Mouse (Mus musculus): Measurements from ENCODE around the gene Cog2. TPM values are rescaled to one million over a fixed set of nuclear protein-coding genes. Genes with fewer than 3 reads are reported as not detected.

Cog2 gene
- polyA plus RNA-seq, 1 experiment from 2014 or later: 20.6 TPM

DNA sequence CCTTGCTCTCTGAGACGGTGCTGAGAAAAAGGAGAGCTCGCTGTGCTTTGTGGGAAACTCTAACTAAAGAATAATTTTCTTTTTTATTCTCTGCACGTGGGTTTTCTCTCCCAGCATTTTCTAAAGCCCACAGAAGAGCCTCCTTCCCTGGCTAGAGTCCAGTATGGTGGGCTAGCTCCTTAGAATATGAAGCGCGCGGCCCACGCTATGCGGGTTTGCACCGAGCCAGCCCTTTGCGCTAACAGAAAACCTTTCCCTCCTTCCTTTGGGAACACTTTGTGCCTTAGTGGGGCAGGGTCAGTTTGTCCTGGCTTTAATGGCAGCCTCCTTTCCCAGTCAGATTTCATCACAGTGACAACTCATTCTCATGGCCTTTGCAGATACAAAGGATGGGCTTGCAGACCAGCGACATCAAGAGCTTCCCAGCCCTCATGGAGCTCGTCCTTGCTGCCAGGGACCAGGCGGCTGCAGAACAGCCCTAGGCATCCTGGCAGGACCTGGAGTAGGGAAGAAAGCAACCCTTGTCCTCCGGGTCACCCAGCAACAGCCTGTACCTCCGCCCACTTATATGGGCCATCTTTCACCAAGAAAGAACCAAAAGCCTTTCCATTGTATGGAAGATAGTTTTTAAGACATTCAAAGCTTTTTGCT, 30.6 kb downstream of the Cog2 start:
- TF ChIP-seq CTCF (IDR thresholded peaks at IDR 0.05; ENCODE audit: low read depth): no peak
- 93% methylated on average over 15 of the region's 15 CpGs for WGBS
- peaks cover 62% of the 10 kb centered on the region for H3K36me3 ChIP-seq (ENCODE audit: control insufficient read depth, insufficient read depth)

DNA sequence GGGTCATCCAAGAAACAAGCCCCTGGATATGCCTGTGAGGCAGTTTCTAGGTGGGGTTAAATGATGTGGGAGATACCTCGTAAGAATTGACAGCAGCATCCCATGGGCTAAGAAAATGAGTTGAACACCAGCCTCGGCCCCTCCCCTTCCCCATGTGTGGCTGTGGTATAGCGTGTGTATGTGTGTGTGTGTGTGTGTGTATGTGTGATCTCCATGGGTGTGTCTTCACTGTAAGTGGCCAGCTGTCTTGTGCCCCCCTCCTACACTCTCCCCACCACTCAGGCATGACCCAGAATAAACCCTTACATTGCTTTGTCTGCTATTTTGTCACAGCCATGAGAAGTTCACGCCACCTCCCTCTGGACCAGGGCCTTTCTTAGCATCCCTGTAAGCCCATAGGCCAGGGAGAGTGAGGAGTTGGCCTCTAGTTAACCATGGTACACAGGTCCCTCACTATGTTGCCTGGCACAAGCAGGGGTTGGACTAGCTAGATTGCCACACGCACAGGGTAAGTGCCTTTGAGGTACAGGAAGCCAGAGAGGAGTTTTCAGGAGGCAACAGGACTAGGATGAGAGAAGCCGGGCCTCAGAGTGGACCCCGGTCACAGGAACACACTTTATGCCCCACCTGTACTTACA, 34.7 kb downstream of the Cog2 start:
- no peak for TF ChIP-seq CTCF (IDR thresholded peaks at IDR 0.05; ENCODE audit: low read depth)
- H3K27ac ChIP-seq (ENCODE audit: low read depth, low read length): no peak overlapping the region
- peaks cover 25% of the 10 kb centered on the region for H3K36me3 ChIP-seq (ENCODE audit: control insufficient read depth, insufficient read depth)
- H3K4me2 ChIP-seq (replicated peaks; ENCODE audit: low read depth): no peak overlapping the region
- 91% methylated on average over 7 of the region's 7 CpGs for WGBS
- no peaks in the 10 kb centered on the region for H3K9me3 ChIP-seq (ENCODE audit: control insufficient read depth)
- no peaks in the 10 kb centered on the region for H3K27me3 ChIP-seq (replicated peaks; ENCODE audit: control insufficient read depth, insufficient read depth, low read length)
- H3K4me1 ChIP-seq (replicated peaks; ENCODE audit: control insufficient read depth, insufficient read depth, low read length): no peaks in the 10 kb centered on the region
- no peak overlapping the region for H3K4me3 ChIP-seq (ENCODE audit: low read depth, low read length)
- H3K9ac ChIP-seq (ENCODE audit: low read depth, low read length): no peak overlapping the region
- ATAC-seq: no peak

More for the DNA sequence above, 30.6 kb downstream of the Cog2 start:
- H3K9me3 ChIP-seq (ENCODE audit: control insufficient read depth): no peaks in the 10 kb centered on the region
- no peak overlapping the region for H3K27ac ChIP-seq (ENCODE audit: low read depth, low read length)
- no peaks in the 10 kb centered on the region for H3K27me3 ChIP-seq (replicated peaks; ENCODE audit: control insufficient read depth, insufficient read depth, low read length)
- H3K4me1 ChIP-seq (replicated peaks; ENCODE audit: control insufficient read depth, insufficient read depth, low read length): no peaks in the 10 kb centered on the region
- H3K4me3 ChIP-seq (ENCODE audit: low read depth, low read length): no peak overlapping the region
- no peak overlapping the region for H3K9ac ChIP-seq (ENCODE audit: low read depth, low read length)
- H3K4me2 ChIP-seq (replicated peaks; ENCODE audit: low read depth): no peak overlapping the region
- ATAC-seq: no peak

- Histone ChIP-seq H3K27me3 (replicated peaks; ENCODE audit: control insufficient read depth, insufficient read depth, low read length) (no peaks in the 10 kb centered on the region), H3K4me1 (replicated peaks; ENCODE audit: control insufficient read depth, insufficient read depth, low read length) (no peaks in the 10 kb centered on the region), H3K4me3 (ENCODE audit: low read depth, low read length) (no peak overlapping the region), H3K36me3 (ENCODE audit: control insufficient read depth, insufficient read depth) (peaks cover 16% of the 10 kb centered on the region), H3K9me3 (ENCODE audit: control insufficient read depth) (no peaks in the 10 kb centered on the region), H3K9ac (ENCODE audit: low read depth, low read length) (no peak overlapping the region), H3K4me2 (replicated peaks; ENCODE audit: low read depth) (no peak overlapping the region), H3K27ac (ENCODE audit: low read depth, low read length) (no peak overlapping the region)
- 72% methylated on average over 7 of the region's 7 CpGs for WGBS
- TF ChIP-seq CTCF (IDR thresholded peaks at IDR 0.05; ENCODE audit: low read depth): no peak
- ATAC-seq: no peak
Observed at GRCm38 (mm10) chr8:124556164-124556563, 35.6 kb downstream of the Cog2 start.

DNA sequence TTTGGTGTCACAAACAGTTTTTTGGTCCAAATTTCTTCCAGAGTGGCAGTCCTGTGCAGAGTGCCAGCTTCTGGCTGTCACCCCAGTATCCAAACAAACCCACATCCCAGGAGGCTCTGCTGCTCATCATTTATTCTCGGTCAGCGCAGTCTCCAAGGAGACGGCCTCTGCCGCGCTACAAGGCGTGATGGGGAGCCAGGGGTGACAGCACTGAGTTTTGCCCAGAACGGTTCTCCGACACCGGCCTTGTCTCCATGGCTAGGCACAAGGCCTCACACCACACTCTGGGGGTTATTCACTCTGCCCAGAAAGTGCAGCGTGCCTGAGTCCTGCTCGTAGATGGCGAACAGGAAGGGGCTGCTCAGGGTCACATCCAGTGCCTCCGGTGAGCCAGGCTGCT, 36.1 kb downstream of the Cog2 start:
- Histone ChIP-seq H3K27ac (ENCODE audit: low read depth, low read length) (no peak overlapping the region), H3K9ac (ENCODE audit: low read depth, low read length) (no peak overlapping the region), H3K9me3 (ENCODE audit: control insufficient read depth) (no peaks in the 10 kb centered on the region), H3K4me3 (ENCODE audit: low read depth, low read length) (no peak overlapping the region), H3K4me2 (replicated peaks; ENCODE audit: low read depth) (no peak overlapping the region), H3K27me3 (replicated peaks; ENCODE audit: control insufficient read depth, insufficient read depth, low read length) (no peaks in the 10 kb centered on the region), H3K4me1 (replicated peaks; ENCODE audit: control insufficient read depth, insufficient read depth, low read length) (no peaks in the 10 kb centered on the region), H3K36me3 (ENCODE audit: control insufficient read depth, insufficient read depth) (peaks cover 12% of the 10 kb centered on the region; the same call in 1 of the 2 replicates)
- TF ChIP-seq CTCF (IDR thresholded peaks at IDR 0.05; ENCODE audit: low read depth): no peak
- no peak for ATAC-seq
- WGBS: 83% methylated on average over 13 of the region's 13 CpGs

GRCm38 (mm10) chr8:124557476-124557875, 36.9 kb downstream of the Cog2 start:
- no peak for ATAC-seq
- H3K27ac ChIP-seq (ENCODE audit: low read depth, low read length): 0 out of 2 replicates have a peak overlapping the region, but pooled peaks have one; percentile 15
- WGBS: 69% methylated on average over 4 of the region's 5 CpGs
- H3K27me3 ChIP-seq (replicated peaks; ENCODE audit: control insufficient read depth, insufficient read depth, low read length): no peaks in the 10 kb centered on the region
- H3K36me3 ChIP-seq (ENCODE audit: control insufficient read depth, insufficient read depth): peaks cover 5% of the 10 kb centered on the region; the same call in 1 of the 2 replicates
- no peak overlapping the region for H3K4me3 ChIP-seq (ENCODE audit: low read depth, low read length)
- no peak overlapping the region for H3K9ac ChIP-seq (ENCODE audit: low read depth, low read length)
- H3K4me1 ChIP-seq (replicated peaks; ENCODE audit: control insufficient read depth, insufficient read depth, low read length): no peaks in the 10 kb centered on the region
- H3K9me3 ChIP-seq (ENCODE audit: control insufficient read depth): no peaks in the 10 kb centered on the region
- TF ChIP-seq CTCF (IDR thresholded peaks at IDR 0.05; ENCODE audit: low read depth): no peak
- no peak overlapping the region for H3K4me2 ChIP-seq (replicated peaks; ENCODE audit: low read depth)

DNA sequence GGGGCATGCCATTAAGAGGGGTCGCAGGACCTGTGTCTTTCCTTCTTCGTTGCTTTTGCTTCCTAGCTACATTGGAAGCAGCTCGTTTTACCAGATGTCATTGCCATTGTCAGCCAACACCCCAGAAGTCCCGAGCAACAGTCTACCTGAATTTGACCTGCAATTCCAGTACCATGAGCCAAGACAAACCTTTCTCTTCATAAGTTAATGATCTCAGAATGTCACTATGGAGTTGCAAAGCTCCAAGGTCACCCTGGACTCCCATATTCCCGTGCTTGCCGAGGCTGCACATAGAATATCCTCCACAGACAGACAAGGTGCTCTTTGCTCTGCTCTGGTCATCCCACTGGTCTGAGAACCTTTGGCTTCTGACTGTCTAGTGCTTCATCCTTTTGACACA, 46.6 kb downstream of the Cog2 start:
- WGBS: 72% methylated on average over 6 of the region's 6 CpGs
- TF ChIP-seq CTCF (IDR thresholded peaks at IDR 0.05; ENCODE audit: low read depth): no peak
- no peak for ATAC-seq
- H3K4me3 ChIP-seq (ENCODE audit: low read depth, low read length): no peak overlapping the region
- no peaks in the 10 kb centered on the region for H3K9me3 ChIP-seq (ENCODE audit: control insufficient read depth)
- no peak overlapping the region for H3K9ac ChIP-seq (ENCODE audit: low read depth, low read length)
- no peaks in the 10 kb centered on the region for H3K36me3 ChIP-seq (ENCODE audit: control insufficient read depth, insufficient read depth)
- H3K27me3 ChIP-seq (replicated peaks; ENCODE audit: control insufficient read depth, insufficient read depth, low read length): no peaks in the 10 kb centered on the region
- no peak overlapping the region for H3K27ac ChIP-seq (ENCODE audit: low read depth, low read length)
- no peak overlapping the region for H3K4me2 ChIP-seq (replicated peaks; ENCODE audit: low read depth)
- H3K4me1 ChIP-seq (replicated peaks; ENCODE audit: control insufficient read depth, insufficient read depth, low read length): no peaks in the 10 kb centered on the region
